Mouse (Mus musculus) kidney, adult 11 months (tissue): ENCODE results near the gene Cd209a.
A peak's percentile ranks its signal among the peaks of the same experiment; 100 is the strongest.
"Not testable (repeated sequence)": the region's sequence is repeated elsewhere in the genome, so short reads cannot be mapped to it uniquely, and the experiment has no call there.

Experiments used
- DNase-seq: peaks from one replicate; pipeline ENCODE4 v3.0.0; 2022

The Cd209a gene

GRCm38 (mm10) chr8:3748761-3749160, at the start of gene Cd209a:
Gene Cd209a (minus strand): TSS chr8:3748984.
- DNase-seq = no peak

GRCm38 (mm10) chr8:3768641-3769040, 19.9 kb upstream of the Cd209a start:
- not testable (repeated sequence) for DNase-seq

GRCm38 (mm10) chr8:3754261-3754850, 5.6 kb upstream of the Cd209a start:
- no peak for DNase-seq

- DNase-seq = no peak
Observed at GRCm38 (mm10) chr8:3736947-3737346, 11.8 kb downstream of the Cd209a start.

GRCm38 (mm10) chr8:3735599-3735998, 13.2 kb downstream of the Cd209a start:
- no peak for DNase-seq

GRCm38 (mm10) chr8:3734084-3734483, 14.7 kb downstream of the Cd209a start:
- no peak for DNase-seq

- no peak for DNase-seq
Observed at GRCm38 (mm10) chr8:3721041-3721440, 27.7 kb downstream of the Cd209a start.

- no peak for DNase-seq
Observed at GRCm38 (mm10) chr8:3720551-3720950, 28.2 kb downstream of the Cd209a start, which contains the start of gene Clec4g. Gene Clec4g (minus strand): TSS chr8:3720651.

- DNase-seq = peak; percentile 43
Observed at GRCm38 (mm10) chr8:3718559-3718958, 30.2 kb downstream of the Cd209a start.

GRCm38 (mm10) chr8:3717321-3717954, 31.3 kb downstream of the Cd209a start:
- DNase-seq = no peak

- no peak for DNase-seq
Observed at GRCm38 (mm10) chr8:3711646-3712045, 37.1 kb downstream of the Cd209a start.

GRCm38 (mm10) chr8:3710312-3710711, 38.5 kb downstream of the Cd209a start:
- no peak for DNase-seq

- DNase-seq = no peak
Observed at GRCm38 (mm10) chr8:3707611-3708010, 41.2 kb downstream of the Cd209a start.

- no peak for DNase-seq
Observed at GRCm38 (mm10) chr8:3705711-3706110, 43.1 kb downstream of the Cd209a start.

- no peak for DNase-seq
Observed at GRCm38 (mm10) chr8:3701491-3701890, 47.3 kb downstream of the Cd209a start.

- no peak for DNase-seq
Observed at GRCm38 (mm10) chr8:3694121-3694520, 54.7 kb downstream of the Cd209a start, which contains the start of gene Fcer2a. Gene Fcer2a (minus strand): TSS chr8:3694175.
